Mouse (Mus musculus): ENCODE results near the gene Galnt7. TPM values are rescaled to one million over a fixed set of nuclear protein-coding genes. Genes with fewer than 3 reads are reported as not detected.
A peak's percentile ranks its signal among the peaks of the same experiment; 100 is the strongest.

Galnt7 gene
- polyA plus RNA-seq, 1 experiment from 2014 or later = 14.4 TPM

GRCm38 (mm10) chr8:57541405-57541804 is 111.4 kb downstream of the Galnt7 start:
- Histone ChIP-seq H3K4me2 (no peak overlapping the region), H3K27me3 (ENCODE audit: insufficient read depth, low read length) (no peaks in the 10 kb centered on the region), H3K36me3 (ENCODE audit: insufficient read depth) (no peaks in the 10 kb centered on the region), H3K27ac (ENCODE audit: low read depth) (no peak overlapping the region), H3K9ac (no peak overlapping the region), H3K4me1 (ENCODE audit: insufficient read depth) (no peaks in the 10 kb centered on the region), H3K9me3 (ENCODE audit: low read depth, low read length) (no peaks in the 10 kb centered on the region), H3K4me3 (ENCODE audit: low read depth, low read length) (no peak overlapping the region)
- 82% methylated on average over 9 of the region's 9 CpGs for WGBS
- DNase-seq (no peak), ATAC-seq (ENCODE audit: insufficient read depth) (no peak)
- no peak for TF ChIP-seq CTCF (IDR thresholded peaks at IDR 0.05; ENCODE audit: low read depth)

- Histone ChIP-seq H3K4me1 (ENCODE audit: insufficient read depth) (no peaks in the 10 kb centered on the region), H3K36me3 (ENCODE audit: insufficient read depth) (no peaks in the 10 kb centered on the region), H3K27me3 (ENCODE audit: insufficient read depth, low read length) (no peaks in the 10 kb centered on the region), H3K4me2 (no peak overlapping the region), H3K9ac (no peak overlapping the region), H3K9me3 (ENCODE audit: low read depth, low read length) (no peaks in the 10 kb centered on the region), H3K27ac (ENCODE audit: low read depth) (no peak overlapping the region), H3K4me3 (ENCODE audit: low read depth, low read length) (no peak overlapping the region)
- 79% methylated on average over 11 of the region's 11 CpGs for WGBS
- DNase-seq = no peak
- no peak for TF ChIP-seq CTCF (IDR thresholded peaks at IDR 0.05; ENCODE audit: low read depth)
- ATAC-seq (ENCODE audit: insufficient read depth) = no peak; the same call in 1 of the 2 replicates
Measured at GRCm38 (mm10) chr8:57540951-57541350, 111.9 kb downstream of the Galnt7 start.

GRCm38 (mm10) chr8:57540110-57540838 is 112.6 kb downstream of the Galnt7 start:
- no peaks in the 10 kb centered on the region for H3K4me1 ChIP-seq (ENCODE audit: insufficient read depth)
- H3K9ac ChIP-seq = no peak overlapping the region
- H3K27ac ChIP-seq (ENCODE audit: low read depth) = no peak overlapping the region
- 38% methylated on average over 12 of the region's 12 CpGs for WGBS
- H3K27me3 ChIP-seq (ENCODE audit: insufficient read depth, low read length) = no peaks in the 10 kb centered on the region
- no peak overlapping the region for H3K4me3 ChIP-seq (ENCODE audit: low read depth, low read length)
- peak; percentile 95 for DNase-seq
- H3K36me3 ChIP-seq (ENCODE audit: insufficient read depth) = no peaks in the 10 kb centered on the region
- ATAC-seq (ENCODE audit: insufficient read depth) = peak; percentile 52; the same call in 1 of the 2 replicates
- H3K4me2 ChIP-seq = no peak overlapping the region
- H3K9me3 ChIP-seq (ENCODE audit: low read depth, low read length) = no peaks in the 10 kb centered on the region
- TF ChIP-seq CTCF (IDR thresholded peaks at IDR 0.05; ENCODE audit: low read depth) = peak; percentile 82

GRCm38 (mm10) chr8:57538601-57539000 is 114.2 kb downstream of the Galnt7 start:
- no peak for TF ChIP-seq CTCF (IDR thresholded peaks at IDR 0.05; ENCODE audit: low read depth)

GRCm38 (mm10) chr8:57536167-57536566 is 116.7 kb downstream of the Galnt7 start:
- ATAC-seq (ENCODE audit: insufficient read depth) (no peak), DNase-seq (no peak)
- H3K36me3 ChIP-seq (ENCODE audit: insufficient read depth) = no peaks in the 10 kb centered on the region
- H3K4me2 ChIP-seq = no peak overlapping the region
- no peak overlapping the region for H3K4me3 ChIP-seq (ENCODE audit: low read depth, low read length)
- H3K9ac ChIP-seq = no peak overlapping the region
- WGBS = 87% methylated on average over 6 of the region's 6 CpGs
- no peaks in the 10 kb centered on the region for H3K4me1 ChIP-seq (ENCODE audit: insufficient read depth)
- no peak for TF ChIP-seq CTCF (IDR thresholded peaks at IDR 0.05; ENCODE audit: low read depth)
- no peaks in the 10 kb centered on the region for H3K27me3 ChIP-seq (ENCODE audit: insufficient read depth, low read length)
- no peaks in the 10 kb centered on the region for H3K9me3 ChIP-seq (ENCODE audit: low read depth, low read length)
- H3K27ac ChIP-seq (ENCODE audit: low read depth) = no peak overlapping the region

More at GRCm38 (mm10) chr8:57538601-57539000, 114.2 kb downstream of the Galnt7 start:
- ATAC-seq (ENCODE audit: insufficient read depth) = no peak
- Histone ChIP-seq H3K27ac (ENCODE audit: low read depth) (no peak overlapping the region), H3K4me3 (ENCODE audit: low read depth, low read length) (no peak overlapping the region), H3K4me2 (no peak overlapping the region), H3K9ac (no peak overlapping the region), H3K4me1 (ENCODE audit: insufficient read depth) (no peaks in the 10 kb centered on the region), H3K36me3 (ENCODE audit: insufficient read depth) (no peaks in the 10 kb centered on the region), H3K27me3 (ENCODE audit: insufficient read depth, low read length) (no peaks in the 10 kb centered on the region), H3K9me3 (ENCODE audit: low read depth, low read length) (no peaks in the 10 kb centered on the region)
- 74% methylated on average over 7 of the region's 7 CpGs for WGBS
- DNase-seq = no peak

- no peak for ATAC-seq (ENCODE audit: insufficient read depth)
- no peak for DNase-seq
- 68% methylated on average over 4 of the region's 4 CpGs for WGBS
Measured at GRCm38 (mm10) chr8:57534495-57534894, 118.3 kb downstream of the Galnt7 start.

GRCm38 (mm10) chr8:57533106-57533505 is 119.7 kb downstream of the Galnt7 start:
- no peak for TF ChIP-seq CTCF (IDR thresholded peaks at IDR 0.05; ENCODE audit: low read depth)
- ATAC-seq (ENCODE audit: insufficient read depth) (no peak), DNase-seq (no peak)
- Histone ChIP-seq H3K4me2 (no peak overlapping the region), H3K4me1 (ENCODE audit: insufficient read depth) (no peaks in the 10 kb centered on the region), H3K4me3 (ENCODE audit: low read depth, low read length) (no peak overlapping the region), H3K27ac (ENCODE audit: low read depth) (no peak overlapping the region), H3K36me3 (ENCODE audit: insufficient read depth) (no peaks in the 10 kb centered on the region), H3K27me3 (ENCODE audit: insufficient read depth, low read length) (no peaks in the 10 kb centered on the region), H3K9me3 (ENCODE audit: low read depth, low read length) (no peaks in the 10 kb centered on the region), H3K9ac (no peak overlapping the region)
- 88% methylated on average over 4 of the region's 4 CpGs for WGBS

More at GRCm38 (mm10) chr8:57534495-57534894, 118.3 kb downstream of the Galnt7 start:
- Histone ChIP-seq H3K4me1 (ENCODE audit: insufficient read depth) (no peaks in the 10 kb centered on the region), H3K4me3 (ENCODE audit: low read depth, low read length) (no peak overlapping the region), H3K9me3 (ENCODE audit: low read depth, low read length) (no peaks in the 10 kb centered on the region), H3K27ac (ENCODE audit: low read depth) (no peak overlapping the region), H3K4me2 (no peak overlapping the region), H3K36me3 (ENCODE audit: insufficient read depth) (no peaks in the 10 kb centered on the region), H3K27me3 (ENCODE audit: insufficient read depth, low read length) (no peaks in the 10 kb centered on the region), H3K9ac (no peak overlapping the region)
- TF ChIP-seq CTCF (IDR thresholded peaks at IDR 0.05; ENCODE audit: low read depth) = no peak

Measured in lung, embryonic 14.5 days (tissue).